Mouse (Mus musculus) thymus, postnatal 25 days (tissue): ENCODE results near the gene Ier5.
A peak's percentile ranks its signal among the peaks of the same experiment; 100 is the strongest.

Source experiments
- DNase-seq: peaks from one replicate; pipeline ENCODE4 v3.0.0; 2022

Gene Ier5

DNA sequence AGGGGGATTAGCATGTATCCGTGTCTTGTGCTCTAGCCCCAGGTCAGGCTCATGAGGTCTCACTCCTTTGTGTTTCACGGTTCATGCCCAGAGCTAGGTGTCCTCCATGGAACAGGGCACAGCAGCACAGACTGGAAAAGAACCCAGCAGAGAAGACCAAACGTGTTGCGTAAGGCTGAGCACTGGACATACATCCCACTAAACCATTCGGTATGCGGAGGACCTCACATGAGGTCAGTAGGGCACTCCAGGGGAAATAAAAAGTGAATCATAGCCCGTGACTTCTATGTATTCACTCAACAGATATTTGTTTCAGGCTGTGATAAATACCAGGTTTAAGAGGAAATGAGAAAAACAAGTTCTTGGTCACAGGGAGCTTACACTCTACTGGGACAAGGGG is 23.6 kb downstream of the Ier5 start:
- DNase-seq, result no peak

DNA sequence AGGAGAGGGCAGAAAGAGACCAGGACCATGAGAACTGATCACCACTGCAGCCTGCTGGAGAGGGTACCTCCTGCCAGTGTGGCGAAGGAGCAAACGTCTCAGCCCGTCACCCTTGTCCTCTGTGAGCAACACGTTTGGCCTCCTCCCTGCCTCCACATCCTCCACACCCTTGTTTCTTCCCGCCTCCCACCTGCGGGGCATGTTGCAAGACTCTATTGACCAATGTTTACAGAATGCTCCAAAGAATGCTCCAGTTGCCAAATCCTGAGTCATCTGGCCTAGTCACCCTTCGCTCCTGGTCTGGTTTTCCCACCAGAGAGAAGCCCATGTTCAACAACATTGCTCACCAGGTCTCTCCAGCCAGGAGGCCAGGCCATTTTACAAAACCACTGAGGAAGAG is 24.6 kb downstream of the Ier5 start:
- DNase-seq, result no peak

DNA sequence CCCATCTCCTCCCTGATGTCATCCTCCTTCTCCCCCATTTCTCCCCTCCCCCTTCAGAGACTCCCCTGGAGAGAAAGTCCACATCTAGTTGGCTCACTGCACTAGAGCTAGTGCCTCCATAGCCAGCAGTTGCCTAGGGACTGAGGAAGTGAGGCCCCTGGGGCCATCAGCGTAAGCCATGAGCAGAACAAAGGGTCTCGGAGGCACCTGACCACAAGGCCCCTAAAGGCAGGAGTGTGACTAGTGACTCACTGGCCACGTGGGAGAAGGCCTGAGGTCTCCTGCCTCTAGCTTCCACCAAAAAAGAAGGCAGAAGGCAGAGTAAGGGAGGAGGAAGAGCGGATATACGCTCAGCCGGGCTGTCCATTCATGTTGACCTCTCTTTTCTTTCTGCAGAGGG is 25.5 kb downstream of the Ier5 start:
- DNase-seq, result no peak

DNA sequence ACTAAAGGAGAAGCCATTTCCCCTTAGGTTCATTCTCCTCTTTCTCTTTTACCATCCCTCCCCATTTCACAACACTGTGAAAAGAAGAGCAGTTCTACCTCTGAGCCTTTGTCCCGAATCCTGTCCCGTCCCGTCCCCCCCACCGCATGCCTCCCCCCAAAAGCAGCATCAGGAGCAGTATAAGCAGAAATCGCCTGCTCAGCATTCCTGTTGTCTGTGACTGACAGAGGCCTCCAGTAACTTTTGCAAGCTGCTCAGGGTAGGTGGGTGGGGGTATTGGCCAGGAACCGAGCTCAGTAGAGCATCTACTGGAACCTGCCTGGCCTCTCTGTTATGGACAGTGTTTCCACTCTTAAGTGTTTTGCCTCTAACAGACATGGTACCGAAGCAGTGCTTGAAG is 26.3 kb downstream of the Ier5 start:
- DNase-seq, result no peak

- no peak for DNase-seq
These were observed 28.1 kb downstream of the Ier5 start for GRCm38 (mm10) chr1:155071287-155071876.

DNA sequence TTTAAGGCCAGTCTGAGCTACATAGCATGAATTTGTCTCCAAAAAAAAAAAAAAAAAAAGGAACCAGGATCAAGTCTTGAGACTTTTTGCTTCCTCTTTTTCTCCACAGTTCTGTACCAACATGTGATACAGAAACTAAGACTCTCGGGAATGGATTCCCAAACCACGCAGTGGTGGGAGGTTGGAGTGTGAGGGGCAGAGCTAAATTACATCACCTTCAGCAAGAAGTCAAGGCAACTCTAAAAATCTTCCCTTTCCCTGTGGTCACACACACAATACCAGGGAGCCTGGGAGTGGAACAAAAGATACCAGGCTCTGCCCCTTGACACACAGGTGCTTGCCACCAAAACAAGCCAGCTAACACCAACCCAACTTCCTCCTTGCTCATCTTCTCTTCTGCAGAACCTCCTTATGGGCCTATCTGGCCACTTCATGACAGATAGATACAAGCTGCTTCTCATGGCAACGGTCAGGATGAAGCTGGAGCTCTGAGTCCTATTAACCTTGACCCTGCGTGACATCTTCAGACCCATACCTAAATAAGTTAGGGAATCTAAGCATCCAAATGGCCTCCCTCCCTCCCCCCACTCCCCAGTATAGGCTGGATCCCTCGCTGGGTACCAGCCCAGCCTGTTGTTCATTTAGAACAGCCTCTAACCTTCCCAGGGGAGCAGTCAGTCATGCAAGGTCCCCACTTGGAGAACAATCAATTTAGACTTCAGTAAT is 28.7 kb downstream of the Ier5 start:
- no peak for DNase-seq

GRCm38 (mm10) chr1:155069696-155070095 is 29.7 kb downstream of the Ier5 start:
- DNase-seq, result no peak

GRCm38 (mm10) chr1:155066196-155066595 is 33.2 kb downstream of the Ier5 start:
- no peak for DNase-seq

GRCm38 (mm10) chr1:155065068-155065701 is 34.3 kb downstream of the Ier5 start:
- no peak for DNase-seq

- DNase-seq, result no peak
These were observed 34.8 kb downstream of the Ier5 start for GRCm38 (mm10) chr1:155064649-155065048.

GRCm38 (mm10) chr1:155064111-155064510 is 35.3 kb downstream of the Ier5 start:
- no peak for DNase-seq

GRCm38 (mm10) chr1:155062963-155063362 is 36.5 kb downstream of the Ier5 start:
- no peak for DNase-seq

DNA sequence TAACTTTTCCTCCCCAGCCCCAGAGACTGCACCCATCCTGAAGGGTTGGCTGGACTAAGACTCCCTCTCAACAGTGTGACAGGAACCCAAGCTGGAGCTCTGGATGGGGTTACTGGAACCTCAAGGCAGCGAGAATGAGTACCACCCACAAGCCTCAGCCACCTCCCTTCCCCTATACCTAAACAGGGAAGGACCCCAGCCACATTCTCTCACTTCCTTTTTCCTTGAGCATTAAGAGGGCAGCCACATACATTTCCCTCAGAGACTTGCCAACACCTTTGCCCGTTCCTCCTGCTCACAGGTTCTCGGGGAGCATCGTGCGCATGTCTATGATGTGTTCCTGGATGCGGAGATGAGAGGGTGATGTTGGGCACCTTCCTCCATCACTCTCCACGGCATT is 37.4 kb downstream of the Ier5 start:
- DNase-seq, result no peak

GRCm38 (mm10) chr1:155060832-155061801 is 38.3 kb downstream of the Ier5 start:
- no peak for DNase-seq

DNA sequence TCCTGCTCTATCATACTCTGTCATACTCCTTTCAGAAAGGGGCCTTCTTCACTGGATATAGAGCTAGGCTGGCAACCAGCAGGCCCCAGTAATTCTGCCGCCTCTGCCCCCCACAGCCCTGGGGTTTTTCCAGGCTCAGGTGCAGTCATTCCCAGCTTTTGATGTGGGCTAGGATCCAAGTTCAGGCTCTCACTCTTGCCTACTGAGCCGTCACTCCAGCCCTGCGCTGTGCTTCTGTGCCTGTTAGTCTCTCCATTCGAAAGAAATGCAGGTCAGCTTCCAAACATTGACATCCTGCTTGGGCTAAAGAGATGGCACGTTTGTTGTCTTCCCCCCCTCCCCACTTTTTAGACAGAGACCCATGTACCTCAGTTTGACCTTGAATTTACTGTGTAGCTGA is 39.2 kb downstream of the Ier5 start:
- no peak for DNase-seq

GRCm38 (mm10) chr1:155059505-155059904 is 39.9 kb downstream of the Ier5 start:
- DNase-seq, result peak; percentile 77

- DNase-seq, result no peak
These were observed 41.1 kb downstream of the Ier5 start for GRCm38 (mm10) chr1:155058099-155059012.

DNA sequence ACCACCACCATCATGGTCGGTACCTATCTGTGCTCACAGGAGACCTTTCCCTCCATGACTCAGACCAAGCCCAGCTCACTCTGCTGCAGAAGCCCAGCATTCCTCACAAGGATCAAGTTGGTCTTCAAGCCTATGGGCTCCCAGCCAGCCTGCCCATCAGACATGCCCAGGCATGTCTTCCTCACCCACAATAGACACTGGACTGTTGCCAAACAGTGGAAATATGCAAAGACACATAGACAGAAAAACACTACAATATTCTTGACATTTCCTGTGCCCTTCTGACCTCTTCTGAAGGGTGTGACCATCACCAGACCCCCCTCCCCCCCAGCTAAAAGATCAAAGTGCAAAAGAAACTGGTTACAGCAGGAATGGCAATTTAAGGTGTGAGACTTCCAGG is 43.3 kb downstream of the Ier5 start:
- no peak for DNase-seq

GRCm38 (mm10) chr1:155055041-155055440 is 44.4 kb downstream of the Ier5 start:
- no peak for DNase-seq

- DNase-seq, result no peak
These were observed 45.0 kb downstream of the Ier5 start for GRCm38 (mm10) chr1:155054366-155054965.

DNA sequence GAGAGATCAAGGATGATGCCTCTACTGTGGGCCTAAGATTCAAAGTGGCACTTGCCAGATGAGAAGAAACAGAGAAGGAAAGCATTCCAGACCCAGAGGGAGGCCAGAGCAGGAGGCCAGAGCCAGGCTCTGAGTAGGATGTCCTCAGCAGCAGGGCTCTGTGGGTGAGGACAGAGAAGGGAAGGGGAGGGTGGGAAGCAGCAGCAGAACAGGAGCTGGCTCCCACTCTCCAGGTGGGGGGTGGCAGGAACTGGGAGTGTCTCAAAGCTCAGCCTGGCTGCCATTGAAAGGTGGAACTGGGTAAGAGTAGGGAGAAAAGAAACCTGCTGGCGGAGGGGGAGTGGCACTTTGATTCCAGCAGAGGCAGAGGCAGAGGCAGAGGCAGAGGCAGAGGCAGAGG is 46.1 kb downstream of the Ier5 start:
- DNase-seq, result no peak

DNA sequence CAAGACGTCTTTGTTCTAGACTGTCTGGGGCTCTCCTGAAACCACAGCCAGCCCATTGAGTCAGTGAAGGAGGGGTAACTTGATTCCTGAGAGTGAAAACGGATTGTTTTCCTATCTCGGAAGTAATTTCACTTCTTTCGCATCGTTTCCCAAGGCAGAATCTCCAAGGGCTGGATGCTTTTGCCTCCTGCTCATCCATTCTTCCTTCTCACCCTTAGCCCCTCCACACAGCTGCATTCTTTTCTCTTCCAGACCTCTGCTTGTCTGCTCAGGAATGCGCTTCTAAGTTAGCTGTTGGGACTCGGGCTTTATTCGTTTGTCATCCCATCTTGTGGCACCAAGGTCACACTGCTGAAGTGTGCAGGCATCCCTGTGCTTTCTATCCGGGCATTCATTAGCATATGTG is 46.7 kb downstream of the Ier5 start:
- DNase-seq, result no peak
